Mouse (Mus musculus) cortical plate, adult 2 months (tissue): ENCODE data around the gene Slc25a22.

ENCODE experiments used
- CTCF ChIP-seq: fragments of 200-500 bp; IDR thresholded peaks from 2 replicates; pipeline ENCODE4 v1.5.1; 2011; ENCODE audit warnings: mild to moderate bottlenecking, control low read depth, low read length; ENCODE audit not compliant: insufficient read depth; ENCODE audit errors: extremely low read depth
- POLR2A ChIP-seq: fragments of 200-500 bp; IDR thresholded peaks from 2 replicates; pipeline ENCODE4 v1.6.1; 2011; ENCODE audit warnings: mild to moderate bottlenecking, low read length, control low read depth; ENCODE audit not compliant: insufficient read depth; ENCODE audit errors: extremely low read depth

- TF ChIP-seq POLR2A: no peak
- no peak for TF ChIP-seq CTCF
These were observed 4.5 kb upstream of the Slc25a22 start for GRCm38 (mm10) chr7:141442199-141442598.
